Mouse (Mus musculus) lung, adult 2 months (tissue): ENCODE results near the gene Aplnr. TPM values are rescaled to one million over a fixed set of nuclear protein-coding genes. Genes with fewer than 3 reads are reported as not detected.

Experiments used
- DNase-seq: peaks from one replicate; pipeline ENCODE4 v3.0.0; 2022
- H3K4me1 ChIP-seq: fragments of 200-500 bp; 2 replicates; pipeline ENCODE4 v1.6.1; 2011; ENCODE audit warnings: low read length; ENCODE audit not compliant: control insufficient read depth, insufficient read depth
- H3K4me3 ChIP-seq: fragments of 200-500 bp; replicated peaks from 2 replicates; pipeline ENCODE3; 2011; ENCODE audit warnings: low read depth, mild to moderate bottlenecking, control low read depth, low read length; ENCODE audit errors: extremely low read depth
- CTCF ChIP-seq: fragments of 200-500 bp; IDR thresholded peaks from 2 replicates; pipeline ENCODE4 v1.5.1; 2011; ENCODE audit warnings: mild to moderate bottlenecking, low read length, control low read depth; ENCODE audit not compliant: insufficient read depth
- POLR2A ChIP-seq: fragments of 200-500 bp; IDR thresholded peaks from 2 replicates; pipeline ENCODE4 v1.6.1; 2011; ENCODE audit warnings: low read depth, mild to moderate bottlenecking, control low read depth, low read length, borderline replicate concordance; ENCODE audit errors: extremely low read depth
- WGBS: fragments of 180-500 bp; shearing (Covaris S2); methylation state at CpG from one replicate; pipeline ENCODE4 v1.1.7; 2018; 5-methylcytosine and 5-hydroxymethylcytosine counted together
- polyA plus RNA-seq: library from polyadenylated mRNA; depleted of rRNA; stranded (reverse); fragments of >200 nt; gene quantifications from 2 replicates; pipeline ENCODE4 v1.2.3, GENCODE M21; 2012; rRNA removed

The Aplnr gene
- polyA plus RNA-seq, 1 experiment = 62.0 TPM

DNA sequence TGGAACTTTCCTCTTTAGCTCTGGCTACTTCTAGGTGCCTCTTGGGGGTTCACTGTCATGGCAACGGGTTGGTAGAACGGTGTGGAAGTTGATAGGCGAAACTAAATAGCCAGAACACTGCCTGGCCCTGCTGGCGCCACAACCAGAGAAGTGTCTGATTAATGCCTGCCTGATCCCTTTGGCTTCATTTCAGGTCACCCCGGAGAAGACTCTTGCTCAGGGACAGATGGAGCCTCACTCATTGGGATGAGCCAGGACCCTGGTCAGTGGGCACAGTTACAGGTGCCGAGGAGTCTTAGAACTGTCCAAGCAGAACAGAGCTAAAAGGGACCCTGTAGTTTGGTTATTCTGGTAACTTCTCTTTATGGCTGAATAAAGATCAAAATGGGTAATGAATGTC is 37.5 kb downstream of the Aplnr start:
- TF ChIP-seq POLR2A (no peak), CTCF (no peak)
- WGBS = 80% methylated on average over 6 of the region's 6 CpGs
- peaks cover 2% of the 10 kb centered on the region for H3K4me1 ChIP-seq
- no peak for DNase-seq
- H3K4me3 ChIP-seq = no peak overlapping the region

DNA sequence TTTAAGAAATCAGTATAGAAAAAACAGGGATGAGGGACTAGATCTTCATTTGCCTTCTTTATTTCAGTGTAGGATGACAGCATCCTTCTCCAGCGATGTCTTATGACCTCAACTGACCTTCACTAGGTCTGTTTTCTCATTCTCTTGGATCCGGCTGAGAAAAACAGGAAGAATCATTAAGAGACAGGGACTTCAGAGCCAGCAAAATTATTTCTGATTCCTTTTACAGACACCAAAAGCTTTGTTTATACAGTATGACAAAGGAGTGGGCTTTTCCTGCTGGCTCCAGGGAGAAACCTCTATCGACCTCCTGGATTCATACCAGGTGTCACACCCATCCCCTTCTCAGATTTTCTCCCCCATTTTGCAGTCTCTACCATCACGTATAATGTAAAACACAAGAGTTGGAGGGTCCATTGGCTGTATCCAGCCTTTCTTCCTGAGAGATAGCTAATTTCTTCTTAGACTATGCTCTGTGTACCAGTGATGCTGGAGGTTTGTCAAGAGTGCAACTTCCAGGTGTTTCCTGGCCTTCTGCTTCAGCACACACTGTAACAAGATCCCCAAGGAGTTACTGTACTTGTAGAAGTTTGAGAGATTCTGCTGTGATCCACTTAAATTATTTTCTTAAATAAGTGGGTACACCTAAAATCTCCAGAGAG is 42.2 kb downstream of the Aplnr start:
- no peak for DNase-seq
- H3K4me1 ChIP-seq = peaks cover 2% of the 10 kb centered on the region; the same call in 1 of the 2 replicates
- 33% methylated on average over 4 of the region's 4 CpGs for WGBS
- H3K4me3 ChIP-seq = no peak overlapping the region
- TF ChIP-seq CTCF (no peak), POLR2A (no peak)

DNA sequence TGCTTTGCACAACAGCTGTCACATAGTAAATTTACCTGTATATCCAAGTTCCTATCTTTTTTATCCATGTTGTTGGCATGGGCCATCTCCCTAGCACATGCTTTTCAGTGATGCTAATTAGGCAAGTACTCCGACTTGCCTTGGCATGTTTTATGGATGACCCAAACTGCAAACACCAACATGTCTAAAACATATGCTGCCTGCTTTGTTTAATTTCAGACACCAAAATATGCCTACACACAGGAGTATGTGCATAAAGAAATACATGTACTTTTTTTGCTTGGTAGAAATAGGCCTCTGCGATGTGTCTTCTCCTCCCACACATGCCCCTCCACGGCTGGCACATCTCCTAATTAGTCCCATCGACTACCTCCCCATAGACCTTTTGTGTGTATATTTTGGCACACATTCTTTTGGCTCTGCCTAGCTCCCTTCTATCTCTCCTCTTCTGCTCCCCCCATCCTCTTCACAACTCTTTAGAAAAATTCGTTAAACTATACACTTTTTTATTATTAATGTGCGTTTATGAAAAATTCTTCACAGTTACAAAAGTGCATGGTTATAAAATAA is 51.6 kb downstream of the Aplnr start:
- no peak for TF ChIP-seq POLR2A
- no peak for TF ChIP-seq CTCF
- Histone ChIP-seq H3K4me1 (no peaks in the 10 kb centered on the region), H3K4me3 (no peak overlapping the region)
- DNase-seq = no peak
- 88% methylated on average over 6 of the region's 6 CpGs for WGBS

Other genes with a start within 250 kb of the Aplnr start
- gene Rtn4rl2, start 249.5 kb upstream of the Aplnr start, polyA plus RNA-seq = 2.7 and 9.7 TPM in 2 replicates
- gene Slc43a3, start 199.6 kb upstream of the Aplnr start, polyA plus RNA-seq = 325 and 376 TPM in 2 replicates
- 0.15 and 1.2 TPM in 2 replicates for gene Prg2, start 155.8 kb upstream of the Aplnr start, polyA plus RNA-seq
- gene Prg3, start 148.0 kb upstream of the Aplnr start, polyA plus RNA-seq = not detected in 2 replicates
- 72.9 and 97.8 TPM in 2 replicates for gene Ssrp1, start 99.0 kb upstream of the Aplnr start, polyA plus RNA-seq
- 0.20 and 0.27 TPM in 2 replicates for gene P2rx3, start 98.8 kb upstream of the Aplnr start, polyA plus RNA-seq
- gene Tnks1bp1, start 88.2 kb upstream of the Aplnr start, polyA plus RNA-seq = 208 and 218 TPM in 2 replicates
- gene Lrrc55, start 61.0 kb downstream of the Aplnr start, polyA plus RNA-seq = 0.14 and 0.21 TPM in 2 replicates
- not detected in 2 replicates for gene Olfr987, start 203.1 kb downstream of the Aplnr start, polyA plus RNA-seq
- not detected in 2 replicates for gene Olfr988, start 227.0 kb downstream of the Aplnr start, polyA plus RNA-seq